Mouse (Mus musculus): ENCODE results near the gene Sacs. TPM values are rescaled to one million over a fixed set of nuclear protein-coding genes. Genes with fewer than 3 reads are reported as not detected.
A peak's percentile ranks its signal among the peaks of the same experiment; 100 is the strongest.

Sacs gene
- total RNA-seq, 2 experiments from 2014 or later: 54.1 to 58.8 TPM

DNA sequence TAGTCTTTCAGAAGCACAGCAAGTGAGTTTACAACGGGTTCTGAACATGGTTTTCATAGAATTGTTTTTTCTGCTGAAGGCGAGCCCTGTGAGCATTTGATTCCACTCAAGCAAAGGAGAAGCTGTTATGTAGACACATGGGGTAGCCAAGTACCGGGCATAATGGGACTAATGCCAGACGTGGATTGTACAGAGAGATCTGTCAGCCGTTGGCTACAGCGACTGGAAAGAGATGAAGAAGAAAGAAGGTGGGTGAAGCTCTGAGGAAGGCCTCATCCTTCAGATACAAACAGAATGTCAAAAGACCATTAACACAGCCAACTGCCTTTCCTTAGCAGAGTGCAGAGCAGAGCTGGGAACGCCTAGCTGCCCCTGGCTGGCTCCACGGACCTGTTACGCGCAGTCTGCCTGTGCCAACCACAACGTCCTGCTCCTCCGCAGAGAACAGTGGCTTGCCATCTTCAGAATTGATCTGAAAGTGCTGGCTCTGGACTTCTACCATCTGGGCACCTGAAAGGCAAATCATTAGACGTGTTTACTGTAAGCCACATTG is 93.8 kb downstream of the Sacs start:
- peak in 1 of 2 experiments; percentile 23 for DNase-seq (ENCODE audit: extremely low spot score in 1 of 2, low spot score in 1 of 2)

DNA sequence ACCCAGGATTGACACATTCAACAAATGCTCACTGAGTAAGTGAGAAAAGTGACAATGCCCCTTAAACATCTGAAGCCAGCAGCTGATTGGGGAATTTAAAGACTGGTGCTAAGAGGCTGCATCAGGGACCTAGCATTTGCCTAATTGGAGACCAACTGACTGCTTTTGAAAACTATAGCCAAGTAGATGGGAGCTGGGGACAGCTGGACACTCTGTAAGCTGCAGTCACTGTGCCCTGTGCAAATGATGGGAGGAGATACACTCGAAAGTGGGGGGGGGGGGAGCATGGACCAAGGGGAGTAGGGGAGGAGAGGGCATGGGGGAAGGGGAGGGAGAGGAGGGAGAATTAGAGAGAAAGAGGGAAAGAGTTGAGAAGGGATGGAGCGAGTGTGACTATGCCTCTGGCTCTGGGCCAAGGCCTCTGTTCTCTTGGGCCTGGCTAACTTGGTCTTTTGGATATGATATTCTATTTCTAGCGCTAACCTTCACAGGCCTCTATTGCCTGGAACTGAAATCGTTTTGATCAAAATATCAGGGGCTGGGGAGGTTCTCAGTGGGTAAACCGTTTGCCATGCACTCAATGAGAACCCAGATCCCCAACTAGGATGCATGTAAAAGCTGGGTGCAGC is 97.7 kb downstream of the Sacs start:
- no peak for DNase-seq (ENCODE audit: extremely low spot score in 1 of 2, low spot score in 1 of 2)

DNA sequence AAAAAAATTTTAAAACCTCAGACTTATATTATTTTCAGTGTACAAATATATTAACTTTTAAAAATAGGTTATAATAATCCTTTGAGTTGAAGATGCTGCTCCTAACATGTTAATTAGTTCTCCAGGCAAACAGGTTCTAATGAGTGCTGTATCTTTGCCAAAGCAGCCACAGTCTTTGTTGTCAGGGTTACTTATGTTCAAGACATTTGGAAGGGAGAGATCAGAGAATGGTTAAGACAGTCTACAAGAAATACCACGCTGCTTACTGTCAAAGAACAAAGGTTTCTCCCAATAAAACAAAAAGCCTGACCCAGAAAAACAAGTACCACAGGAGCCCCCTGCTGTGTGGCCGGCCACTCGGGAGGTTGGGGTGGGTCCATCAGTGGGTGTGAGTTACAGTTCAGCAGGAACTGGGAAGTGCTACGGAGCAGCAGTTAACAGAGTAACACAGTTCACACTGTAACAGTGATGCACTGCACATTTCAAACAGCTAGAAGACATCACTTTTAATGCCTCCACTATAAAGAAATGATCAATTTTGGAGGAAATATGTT is 98.9 kb downstream of the Sacs start:
- DNase-seq (ENCODE audit: extremely low spot score in 1 of 2, low spot score in 1 of 2): no peak

DNA sequence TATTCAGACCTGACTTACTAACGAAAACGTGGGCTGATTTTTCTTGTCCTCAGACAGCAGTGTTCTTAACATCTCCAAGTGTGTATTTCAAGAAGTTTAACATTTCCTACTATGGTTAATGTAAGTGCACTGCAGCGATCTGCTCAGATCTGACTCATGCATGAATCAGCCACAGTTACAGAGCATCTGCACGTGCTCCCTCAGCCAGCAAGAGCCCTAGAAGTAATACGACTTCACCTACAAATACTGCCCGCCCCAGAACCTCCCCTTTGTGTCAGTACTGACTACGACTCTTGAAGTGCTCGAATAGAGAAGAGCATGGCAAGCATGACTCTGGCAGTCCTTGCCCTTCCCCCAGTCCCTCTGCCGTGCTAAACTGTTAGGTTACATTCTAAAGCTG is 100.5 kb downstream of the Sacs start:
- DNase-seq (ENCODE audit: extremely low spot score in 1 of 2, low spot score in 1 of 2): no peak

DNA sequence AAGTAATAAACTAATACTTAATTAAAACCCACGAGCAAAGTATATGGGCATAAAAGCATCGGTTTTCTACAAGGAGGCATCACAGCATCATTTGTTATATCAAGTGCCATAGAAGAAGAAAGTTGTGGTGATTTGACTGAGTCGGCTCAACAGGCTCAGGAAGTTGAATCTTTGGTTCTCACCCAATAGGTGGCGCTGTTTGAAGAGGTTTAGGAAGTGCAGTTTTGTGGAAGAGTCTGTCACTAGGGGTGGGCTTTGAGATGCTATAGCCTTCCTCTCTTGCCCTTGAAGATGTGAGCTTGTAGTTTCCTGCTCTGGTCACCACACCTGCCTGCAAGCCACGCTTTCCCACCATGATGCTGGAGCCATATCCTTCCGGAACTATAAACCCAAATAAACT is 104.4 kb downstream of the Sacs start:
- DNase-seq (ENCODE audit: extremely low spot score in 1 of 2, low spot score in 1 of 2): no peak

DNA sequence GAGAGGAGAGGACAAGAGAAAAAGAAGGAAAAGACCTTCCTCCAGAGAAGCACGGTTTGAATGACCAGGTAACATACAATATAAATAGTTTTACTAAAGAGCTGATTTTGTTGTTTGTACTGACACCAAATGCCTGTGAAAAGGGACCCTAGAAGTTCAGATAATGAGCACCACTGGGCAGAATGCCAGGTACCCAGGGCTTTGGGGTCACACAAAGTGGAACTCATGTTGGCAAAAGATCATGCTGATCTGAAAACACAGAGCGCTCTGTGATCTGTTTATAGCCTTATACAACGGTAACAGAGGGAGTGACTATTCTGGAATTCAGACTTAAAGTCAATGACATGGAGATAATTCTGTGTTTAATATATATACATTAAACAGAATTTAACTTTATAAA is 108.2 kb downstream of the Sacs start:
- no peak for DNase-seq (ENCODE audit: extremely low spot score in 1 of 2, low spot score in 1 of 2)

DNA sequence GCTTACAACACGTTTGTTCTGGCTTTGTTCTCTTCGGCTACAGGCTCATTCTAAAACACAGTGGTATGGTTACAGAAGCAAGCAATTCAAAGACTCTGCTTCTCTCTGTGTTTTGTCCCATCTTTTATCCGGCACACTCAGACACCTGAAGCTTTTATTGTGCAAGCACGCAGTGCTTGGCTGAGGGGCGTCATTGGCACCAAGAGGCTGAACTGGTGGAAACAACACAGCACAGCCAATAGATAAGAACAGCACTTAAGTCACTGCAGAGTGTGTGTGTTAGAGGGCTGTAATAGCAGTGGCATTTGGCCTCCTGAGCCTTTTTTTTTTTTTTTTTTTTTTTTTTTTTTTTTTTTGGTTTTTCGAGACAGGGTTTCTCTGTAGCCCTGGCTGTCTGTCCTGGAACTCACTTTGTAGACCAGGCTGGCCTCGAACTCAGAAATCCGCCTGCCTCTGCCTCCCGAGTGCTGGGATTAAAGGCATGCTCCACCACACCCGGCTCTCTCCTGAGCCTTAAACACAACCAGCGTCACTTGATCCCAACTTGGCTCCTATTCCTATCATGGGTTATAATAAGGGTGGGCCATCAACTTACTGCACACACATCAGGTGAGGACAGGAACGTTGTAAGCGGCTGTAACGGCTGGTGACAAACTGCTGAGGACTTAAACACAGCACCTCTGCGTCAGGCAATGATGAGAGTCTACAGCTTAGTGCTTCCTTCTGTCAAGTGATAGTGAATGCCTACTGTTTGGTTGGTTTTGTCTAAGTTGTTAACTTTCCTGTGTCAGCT is 114.5 kb downstream of the Sacs start:
- no peak for DNase-seq (ENCODE audit: extremely low spot score in 1 of 2, low spot score in 1 of 2)

DNA sequence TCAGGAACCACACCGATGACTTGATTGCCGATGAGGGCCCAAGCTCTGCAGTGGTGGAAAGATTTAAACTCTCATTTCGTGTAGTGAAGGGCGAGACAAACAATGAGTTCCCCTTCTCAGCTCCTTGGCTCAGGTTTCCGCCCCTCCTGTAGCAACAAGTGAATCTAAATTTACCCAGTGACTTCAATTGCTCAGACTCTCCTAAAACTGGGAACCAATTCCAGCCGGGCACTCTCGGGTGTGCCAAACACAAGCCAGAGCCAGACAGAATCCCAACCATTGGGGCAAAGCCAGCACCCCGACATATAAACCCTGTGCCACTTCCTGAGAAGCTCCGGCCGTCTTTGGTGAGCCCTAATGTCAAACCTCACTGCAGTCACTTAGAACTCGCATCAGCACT is 120.1 kb downstream of the Sacs start, which contains the start of gene Sgcg:
Gene Sgcg, minus strand, starts transcription at position 139 of the 400 bp plus-strand sequence.
- DNase-seq (ENCODE audit: extremely low spot score in 1 of 2, low spot score in 1 of 2): no peak

DNA sequence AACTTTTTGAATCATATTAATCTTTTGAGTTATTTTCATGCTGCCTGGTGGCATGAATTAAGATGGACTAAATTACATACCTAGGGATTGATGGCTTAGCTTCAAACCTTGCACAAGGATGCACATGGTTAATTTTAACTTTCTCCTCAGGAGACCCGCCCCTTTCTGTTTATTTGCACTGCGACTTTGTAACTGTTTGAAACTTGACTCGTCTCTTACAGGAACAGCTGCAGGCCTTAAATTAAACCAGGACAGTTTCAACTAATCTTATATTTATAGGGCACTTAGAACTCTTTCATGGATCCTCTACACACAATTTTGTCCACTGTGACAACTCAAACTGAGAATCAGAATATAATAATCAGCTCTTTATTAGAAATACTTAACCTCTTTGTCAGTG is 120.8 kb downstream of the Sacs start:
- DNase-seq (ENCODE audit: extremely low spot score in 1 of 2, low spot score in 1 of 2): no peak

DNA sequence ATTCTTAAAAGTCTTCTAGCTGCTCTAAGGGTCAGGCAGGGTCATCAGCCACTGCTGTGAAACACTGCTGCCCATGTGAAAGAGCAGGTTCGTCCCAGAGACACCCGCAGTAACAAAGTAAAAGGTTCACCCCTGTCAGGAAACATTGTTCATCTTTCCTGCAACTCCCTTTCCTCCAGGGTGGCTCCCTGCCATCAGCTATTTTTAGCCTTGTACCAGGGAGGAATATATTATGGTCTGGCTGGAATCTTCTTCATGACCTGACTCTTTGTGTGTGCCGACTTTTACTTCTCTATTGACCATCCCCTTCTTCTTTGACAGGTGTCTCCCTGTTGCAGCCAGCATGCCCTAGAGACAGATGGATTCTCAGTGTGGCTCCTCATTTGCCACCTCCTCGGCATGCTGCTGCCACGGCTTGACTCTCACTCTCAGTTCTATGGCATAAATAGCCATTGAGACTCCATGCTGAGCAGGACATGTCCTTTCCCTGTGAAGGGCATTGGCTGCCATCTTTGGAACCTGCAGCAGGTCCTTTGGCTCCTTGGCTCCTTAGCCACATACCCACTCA is 129.7 kb downstream of the Sacs start:
- no peak for DNase-seq (ENCODE audit: extremely low spot score in 1 of 2, low spot score in 1 of 2)

DNA sequence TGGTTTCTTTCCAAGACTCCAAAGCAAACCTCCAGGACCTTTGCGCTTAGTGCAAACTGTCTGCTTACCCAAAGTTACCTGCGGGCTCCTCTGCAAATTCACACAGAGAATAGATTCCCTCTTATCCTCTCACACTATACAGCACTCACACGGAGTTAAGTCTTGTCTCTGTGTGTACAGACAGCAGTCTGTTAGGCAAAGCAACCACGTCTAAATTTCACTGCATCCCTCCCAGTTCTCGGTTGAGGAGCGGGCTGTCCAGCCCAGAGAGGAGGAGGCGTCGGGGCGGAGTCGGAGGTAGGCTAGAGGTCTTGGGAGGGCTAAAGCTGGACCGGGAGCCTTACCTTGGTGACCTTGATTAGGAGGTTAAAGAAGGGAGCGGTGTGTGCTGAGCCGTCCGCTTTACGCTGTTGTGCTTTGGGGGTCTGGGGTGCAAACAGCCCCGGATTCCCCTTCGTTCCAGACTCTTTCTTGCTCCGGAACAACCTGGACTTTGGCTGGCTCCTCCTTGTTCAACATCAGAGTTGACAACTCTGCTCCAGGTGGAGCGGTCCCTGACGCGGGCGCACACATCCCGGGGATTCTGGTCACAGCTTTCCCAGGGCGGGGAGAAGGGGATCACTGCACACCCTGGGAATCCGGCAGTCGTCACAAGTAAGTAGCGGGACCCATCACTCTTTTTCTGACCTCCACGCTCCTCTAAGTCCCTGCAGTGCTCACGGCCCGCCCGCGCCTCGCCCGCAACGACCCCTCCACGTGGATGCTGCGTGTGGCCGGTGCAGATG is 136.3 kb downstream of the Sacs start:
- DNase-seq (ENCODE audit: extremely low spot score in 1 of 2, low spot score in 1 of 2): no peak

DNA sequence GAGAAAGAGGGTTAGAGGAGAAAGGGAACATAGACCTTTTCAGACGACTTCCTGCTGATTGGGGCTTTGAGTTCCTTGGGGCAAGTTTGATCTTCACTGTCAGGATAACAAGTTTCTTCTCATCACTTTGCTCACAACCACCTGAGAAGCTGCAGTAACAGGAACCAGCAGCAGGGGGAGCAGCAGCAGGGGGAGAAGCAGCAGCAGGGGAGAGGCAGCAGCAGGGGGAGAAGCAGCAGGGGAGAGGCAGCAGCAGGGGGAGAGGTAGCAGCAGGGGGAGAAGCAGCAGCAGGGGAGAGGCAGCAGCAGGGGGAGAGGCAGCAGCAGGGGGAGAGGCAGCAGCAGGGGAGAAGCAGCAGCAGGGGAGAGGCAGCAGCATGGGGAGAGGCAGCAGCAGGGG is 139.0 kb downstream of the Sacs start:
- DNase-seq (ENCODE audit: extremely low spot score in 1 of 2, low spot score in 1 of 2): peak in 1 of 2 experiments; percentile 63

DNA sequence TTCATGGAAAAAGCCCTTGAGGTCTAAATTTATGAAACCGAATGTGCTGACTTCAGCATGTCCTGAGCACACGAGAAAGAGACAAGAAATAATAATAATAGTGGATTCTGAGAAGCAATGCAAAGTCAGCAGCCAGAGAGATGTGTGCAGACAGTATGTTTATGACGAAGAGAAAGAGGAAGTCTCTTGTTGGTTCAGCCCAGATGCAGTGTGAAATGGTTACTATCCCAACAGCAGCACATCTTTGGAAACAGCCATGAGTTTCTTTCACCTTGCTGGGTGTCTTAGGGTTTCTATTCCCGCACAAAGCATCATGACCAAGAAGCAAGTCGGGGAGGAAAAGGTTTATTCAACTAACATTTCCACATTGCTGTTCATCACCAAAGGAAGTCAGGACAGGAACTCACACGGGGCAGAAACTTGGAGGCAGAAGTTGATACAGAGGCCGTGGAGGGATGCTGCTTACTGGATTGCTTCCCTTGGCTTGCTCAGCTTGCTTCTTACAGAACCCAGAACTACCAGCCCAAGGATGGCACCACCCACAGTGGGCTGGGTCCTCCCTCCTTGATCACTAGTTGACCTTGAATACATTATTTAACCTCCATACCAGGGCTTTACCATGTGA is 140.5 kb downstream of the Sacs start:
- DNase-seq (ENCODE audit: extremely low spot score in 1 of 2, low spot score in 1 of 2): no peak

DNA sequence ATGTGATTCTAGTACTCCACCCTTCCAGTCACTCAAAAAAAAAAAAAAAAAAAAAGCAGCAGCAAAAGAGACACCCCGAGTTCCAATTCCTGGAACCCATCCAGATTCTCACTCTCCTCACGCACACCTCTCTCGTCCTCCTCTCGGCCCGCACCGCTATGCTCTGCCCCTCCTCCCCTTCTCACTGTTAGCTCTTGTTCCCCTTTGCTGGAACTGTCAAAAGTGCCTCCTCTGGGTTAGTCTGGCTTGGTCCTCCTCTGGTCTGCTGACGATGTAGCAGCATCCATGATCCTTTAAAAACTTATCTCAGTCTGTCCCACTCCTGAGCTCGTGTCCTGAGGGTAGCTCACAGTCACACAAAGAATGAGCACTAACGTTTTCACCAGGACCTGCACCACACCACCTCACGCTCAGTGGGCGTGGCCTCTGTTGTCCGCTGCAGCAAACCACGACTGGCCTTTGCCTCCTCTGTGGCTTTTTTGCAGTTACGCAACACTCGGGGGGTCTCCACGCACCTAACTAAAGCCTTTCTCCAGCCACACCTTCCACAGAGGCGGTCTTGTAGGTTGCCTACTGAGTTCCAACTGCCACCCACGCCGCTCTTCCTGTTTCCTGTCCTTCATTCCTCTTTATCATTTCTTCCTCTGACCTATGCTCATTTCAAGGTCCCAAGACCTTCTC is 150.5 kb downstream of the Sacs start:
- DNase-seq (ENCODE audit: extremely low spot score in 1 of 2, low spot score in 1 of 2): no peak

Other genes starting within 250 kb of the Sacs start
- gene Tnfrsf19, start 92.0 kb upstream of the Sacs start, total RNA-seq (2021): 10 to 100 TPM; 51.8 to 64.6 TPM
- gene Sgcg, start 120.0 kb downstream of the Sacs start, total RNA-seq (2021): under 1 TPM in 1 of 2 experiments, not detected in 1; 0.12 TPM
- under 1 TPM; 0.66 TPM for gene Arl11, start 171.3 kb downstream of the Sacs start, total RNA-seq (2021)
- 1 to 10 TPM; 5.1 to 6.1 TPM for gene Ebpl, start 222.0 kb downstream of the Sacs start, total RNA-seq (2021)